Mouse (Mus musculus): ENCODE data around the gene Oaz1. TPM values are rescaled to one million over a fixed set of nuclear protein-coding genes. Genes with fewer than 3 reads are reported as not detected.

Gene Oaz1
- polyA plus RNA-seq, 1 experiment from 2014 or later, result 2,086 TPM

DNA sequence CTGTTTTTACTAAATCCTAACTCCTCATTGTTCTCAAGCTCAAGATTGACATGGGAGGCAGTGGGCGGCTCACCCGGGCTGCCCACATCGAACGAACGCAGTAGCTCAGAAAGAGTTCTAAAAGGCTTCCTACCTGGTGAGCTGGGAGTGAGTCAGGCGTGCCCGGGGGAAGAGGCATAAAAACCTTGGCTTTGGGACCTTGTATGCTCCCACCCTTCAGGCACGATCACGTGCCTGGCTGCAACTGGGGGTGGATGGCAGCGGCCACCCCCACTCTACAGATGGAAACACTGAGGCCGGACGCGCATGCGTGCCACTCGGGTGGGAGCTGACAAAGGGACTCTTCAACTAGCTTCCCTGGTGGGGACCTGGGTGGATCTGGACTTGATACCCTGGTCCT, 15.9 kb downstream of the Oaz1 start:
- Histone ChIP-seq H3K27ac (ENCODE audit: low read length) (no peak overlapping the region), H3K9ac (replicated peaks; ENCODE audit: low read length) (no peak overlapping the region), H3K27me3 (ENCODE audit: insufficient read depth, low read length) (peaks cover 37% of the 10 kb centered on the region), H3K4me3 (ENCODE audit: low read length) (no peak overlapping the region), H3K9me3 (ENCODE audit: low read length) (no peaks in the 10 kb centered on the region), H3K4me2 (replicated peaks; ENCODE audit: low read depth, low read length) (no peak overlapping the region), H3K4me1 (ENCODE audit: insufficient read depth, low read length) (peaks cover 11% of the 10 kb centered on the region; the same call in 1 of the 2 replicates), H3K36me3 (ENCODE audit: insufficient read depth, low read length) (no peaks in the 10 kb centered on the region)
- WGBS, result 80% methylated on average over 15 of the region's 15 CpGs
- no peak for ATAC-seq (ENCODE audit: low FRiP score, low TSS enrichment)

DNA sequence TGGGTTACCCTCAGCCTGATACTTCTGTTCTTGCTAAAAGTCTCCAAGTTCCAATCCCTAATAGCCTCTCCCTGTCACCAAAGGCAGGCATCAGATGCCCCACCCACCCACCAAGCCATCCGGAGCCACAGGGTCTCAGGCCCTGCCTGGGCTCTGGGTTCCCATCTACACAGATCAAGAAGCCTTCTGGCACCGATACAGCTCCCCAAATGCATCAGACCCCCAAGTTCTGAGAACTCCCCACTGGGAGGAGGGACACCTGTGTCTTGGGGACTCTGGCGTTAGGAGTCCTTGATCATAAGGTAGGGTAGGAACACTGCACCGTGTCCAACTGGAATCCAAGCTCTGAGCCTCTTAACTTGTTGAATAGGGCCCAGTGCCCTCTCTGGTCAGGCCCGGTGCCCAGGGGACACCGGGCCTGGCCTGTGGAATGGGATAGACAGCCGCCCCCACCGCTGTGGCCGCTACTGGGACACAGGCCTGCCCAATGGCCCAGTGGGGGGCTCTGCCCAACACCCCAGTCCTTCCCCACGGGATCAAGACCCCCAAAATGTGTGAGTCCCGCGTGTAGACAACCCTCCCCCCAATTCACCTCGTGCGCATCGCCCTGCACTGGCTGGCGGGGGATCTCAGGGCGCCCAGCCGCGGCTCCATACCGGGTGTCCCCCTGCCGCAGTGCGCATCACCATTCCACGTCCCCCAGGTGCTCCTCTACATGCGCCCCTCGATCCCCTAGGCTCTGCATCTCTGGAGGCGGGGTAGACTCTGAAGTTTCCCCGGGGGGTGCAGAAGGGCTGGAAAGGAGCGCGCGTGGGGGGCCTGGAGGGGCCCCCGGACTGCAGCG, 16.9 kb downstream of the Oaz1 start:
- no peak for ATAC-seq (ENCODE audit: low FRiP score, low TSS enrichment)
- H3K4me3 ChIP-seq (ENCODE audit: low read length), result peak overlapping the region; percentile 46
- H3K27me3 ChIP-seq (ENCODE audit: insufficient read depth, low read length), result peaks cover 37% of the 10 kb centered on the region
- H3K4me2 ChIP-seq (replicated peaks; ENCODE audit: low read depth, low read length), result peak overlapping the region; percentile 63
- peak overlapping the region; percentile 61 for H3K9ac ChIP-seq (replicated peaks; ENCODE audit: low read length)
- WGBS, result 10% methylated on average over 32 of the region's 32 CpGs
- H3K9me3 ChIP-seq (ENCODE audit: low read length), result no peaks in the 10 kb centered on the region
- no peaks in the 10 kb centered on the region for H3K36me3 ChIP-seq (ENCODE audit: insufficient read depth, low read length)
- H3K4me1 ChIP-seq (ENCODE audit: insufficient read depth, low read length), result peaks cover 11% of the 10 kb centered on the region; the same call in 1 of the 2 replicates
- no peak overlapping the region for H3K27ac ChIP-seq (ENCODE audit: low read length)

DNA sequence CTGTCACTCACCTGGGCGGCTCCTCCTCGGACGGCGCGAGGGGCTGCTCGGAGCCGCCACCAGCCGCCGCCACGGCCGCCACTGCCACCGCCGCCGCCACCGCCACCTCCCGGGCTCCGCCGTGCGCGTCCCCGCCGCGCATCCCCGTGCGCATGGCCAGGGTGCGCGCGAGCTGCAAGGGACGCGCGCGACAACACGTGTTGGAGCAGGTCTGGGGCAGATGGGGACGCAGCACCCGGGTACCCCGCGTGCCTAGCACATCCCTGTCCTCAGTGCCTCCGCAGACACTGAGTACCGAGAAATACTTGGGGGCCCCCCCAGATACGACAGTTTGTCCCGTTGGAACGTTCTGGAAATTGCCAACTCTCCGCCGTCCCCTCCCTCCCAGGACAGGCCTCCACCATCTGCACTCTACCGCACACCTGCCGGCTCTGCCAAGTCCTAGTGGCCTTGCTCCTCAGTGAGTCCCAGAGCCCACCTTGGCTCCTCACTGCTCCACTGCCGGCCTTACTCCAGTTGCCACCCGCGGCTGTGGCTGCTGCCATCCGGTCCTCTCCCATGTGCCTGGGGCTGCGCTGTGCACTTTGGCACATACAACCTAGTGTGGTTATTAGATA, 17.6 kb downstream of the Oaz1 start, which contains the start of gene Lingo3:
Gene Lingo3 (minus strand): TSS at position 109 of the 617 bp plus-strand sequence.
- Histone ChIP-seq H3K4me3 (ENCODE audit: low read length) (peak within 1 kb of the TSS; percentile 46), H3K4me2 (replicated peaks; ENCODE audit: low read depth, low read length) (peak within 1 kb of the TSS; percentile 63), H3K9me3 (ENCODE audit: low read length) (no peaks in the 10 kb centered on the region), H3K27ac (ENCODE audit: low read length) (no peak within 1 kb of the TSS), H3K36me3 (ENCODE audit: insufficient read depth, low read length) (no peaks in the 10 kb centered on the region), H3K4me1 (ENCODE audit: insufficient read depth, low read length) (peaks cover 11% of the 10 kb centered on the region; the same call in 1 of the 2 replicates), H3K27me3 (ENCODE audit: insufficient read depth, low read length) (peaks cover 37% of the 10 kb centered on the region), H3K9ac (replicated peaks; ENCODE audit: low read length) (peak within 1 kb of the TSS; percentile 61)
- 4% methylated on average over 51 of the region's 51 CpGs for WGBS
- ATAC-seq (ENCODE audit: low FRiP score, low TSS enrichment), result no peak

DNA sequence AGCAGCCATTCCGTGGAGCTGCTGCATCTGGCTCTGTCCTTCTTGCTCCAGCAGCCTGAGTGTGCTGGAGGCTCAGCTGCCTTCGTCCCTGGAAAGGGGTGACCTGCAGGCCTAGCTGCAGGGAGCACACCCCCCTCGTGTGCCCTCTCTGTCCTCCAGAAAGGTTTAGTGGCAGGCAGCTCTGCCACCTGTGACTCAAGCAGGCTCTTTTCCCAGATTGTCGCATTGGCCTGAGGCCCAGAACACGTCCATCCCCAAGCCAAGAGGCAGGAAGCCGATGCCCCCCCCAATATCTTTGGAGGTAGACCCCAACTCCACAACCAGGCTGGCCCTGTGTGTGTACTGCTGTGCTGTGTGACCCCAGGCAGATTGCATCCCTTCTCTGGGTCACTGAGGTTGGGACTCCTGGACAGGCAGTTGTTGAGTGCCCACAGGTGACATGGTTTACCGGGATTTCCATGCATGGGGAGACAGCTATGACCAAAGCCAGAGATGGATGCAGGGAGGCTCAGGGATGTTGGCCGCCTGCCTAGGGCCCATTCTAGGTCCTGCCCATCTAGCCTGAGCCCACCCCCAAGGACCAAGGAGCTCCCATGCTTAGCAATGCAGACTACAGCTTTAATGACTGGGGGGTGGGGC, 18.7 kb downstream of the Oaz1 start:
- peaks cover 11% of the 10 kb centered on the region; the same call in 1 of the 2 replicates for H3K4me1 ChIP-seq (ENCODE audit: insufficient read depth, low read length)
- no peak overlapping the region for H3K4me2 ChIP-seq (replicated peaks; ENCODE audit: low read depth, low read length)
- ATAC-seq (ENCODE audit: low FRiP score, low TSS enrichment), result no peak
- H3K9ac ChIP-seq (replicated peaks; ENCODE audit: low read length), result no peak overlapping the region
- H3K27ac ChIP-seq (ENCODE audit: low read length), result no peak overlapping the region
- 56% methylated on average over 8 of the region's 8 CpGs for WGBS
- no peaks in the 10 kb centered on the region for H3K9me3 ChIP-seq (ENCODE audit: low read length)
- peaks cover 37% of the 10 kb centered on the region for H3K27me3 ChIP-seq (ENCODE audit: insufficient read depth, low read length)
- no peaks in the 10 kb centered on the region for H3K36me3 ChIP-seq (ENCODE audit: insufficient read depth, low read length)
- no peak overlapping the region for H3K4me3 ChIP-seq (ENCODE audit: low read length)

DNA sequence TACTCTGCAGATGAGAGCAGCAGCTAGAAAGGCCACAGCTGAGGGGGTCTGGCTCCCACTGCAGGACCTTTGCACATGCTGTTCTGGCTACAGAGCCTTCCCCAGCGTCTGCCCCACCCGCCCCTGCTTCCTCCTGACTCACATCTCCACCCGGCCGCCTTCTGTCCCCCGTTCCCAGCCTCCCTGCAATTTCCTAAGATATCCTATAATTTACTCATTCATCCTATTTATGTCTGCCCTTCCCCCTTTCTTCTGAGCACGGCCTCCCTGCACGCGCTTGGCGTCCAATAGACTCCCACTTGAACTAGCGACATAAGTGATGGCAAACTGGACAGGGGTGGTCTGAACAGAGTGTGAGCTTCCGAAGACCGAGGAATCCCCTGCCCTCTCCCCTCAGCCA, 19.3 kb downstream of the Oaz1 start:
- Histone ChIP-seq H3K27me3 (ENCODE audit: insufficient read depth, low read length) (peaks cover 37% of the 10 kb centered on the region), H3K4me3 (ENCODE audit: low read length) (no peak overlapping the region), H3K4me1 (ENCODE audit: insufficient read depth, low read length) (peaks cover 11% of the 10 kb centered on the region; the same call in 1 of the 2 replicates), H3K36me3 (ENCODE audit: insufficient read depth, low read length) (no peaks in the 10 kb centered on the region), H3K27ac (ENCODE audit: low read length) (no peak overlapping the region), H3K4me2 (replicated peaks; ENCODE audit: low read depth, low read length) (no peak overlapping the region), H3K9me3 (ENCODE audit: low read length) (no peaks in the 10 kb centered on the region), H3K9ac (replicated peaks; ENCODE audit: low read length) (no peak overlapping the region)
- 65% methylated on average over 12 of the region's 12 CpGs for WGBS
- ATAC-seq (ENCODE audit: low FRiP score, low TSS enrichment), result no peak

DNA sequence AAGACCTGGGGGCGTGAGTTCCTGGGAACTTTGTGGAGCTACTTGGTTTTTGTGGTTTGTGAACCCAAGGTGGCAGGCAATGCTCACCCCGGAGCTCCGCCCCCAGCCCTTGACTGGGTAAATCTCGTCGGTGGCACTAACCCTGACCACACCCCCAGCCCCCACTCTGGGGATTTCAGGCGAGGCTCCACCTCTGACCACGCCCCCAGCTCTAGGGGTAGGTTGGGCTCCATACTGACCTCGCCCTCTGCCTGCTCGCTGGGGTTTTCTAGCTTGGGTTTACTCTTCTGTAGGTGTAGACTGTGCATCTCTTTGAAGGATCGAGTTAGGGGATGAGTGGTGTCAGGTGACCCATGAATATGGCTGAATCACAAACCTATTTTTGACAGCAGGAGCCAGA, 22.1 kb downstream of the Oaz1 start:
- WGBS, result 8% methylated on average over 10 of the region's 10 CpGs
- Histone ChIP-seq H3K4me1 (ENCODE audit: insufficient read depth, low read length) (peaks cover 9% of the 10 kb centered on the region; the same call in 1 of the 2 replicates), H3K9ac (replicated peaks; ENCODE audit: low read length) (no peak overlapping the region), H3K27me3 (ENCODE audit: insufficient read depth, low read length) (peaks cover 20% of the 10 kb centered on the region), H3K9me3 (ENCODE audit: low read length) (no peaks in the 10 kb centered on the region), H3K36me3 (ENCODE audit: insufficient read depth, low read length) (peaks cover 21% of the 10 kb centered on the region; the same call in 1 of the 2 replicates), H3K27ac (ENCODE audit: low read length) (no peak overlapping the region), H3K4me3 (ENCODE audit: low read length) (no peak overlapping the region), H3K4me2 (replicated peaks; ENCODE audit: low read depth, low read length) (no peak overlapping the region)
- peak; percentile 17; the same call in 1 of the 2 replicates for ATAC-seq (ENCODE audit: low FRiP score, low TSS enrichment)

DNA sequence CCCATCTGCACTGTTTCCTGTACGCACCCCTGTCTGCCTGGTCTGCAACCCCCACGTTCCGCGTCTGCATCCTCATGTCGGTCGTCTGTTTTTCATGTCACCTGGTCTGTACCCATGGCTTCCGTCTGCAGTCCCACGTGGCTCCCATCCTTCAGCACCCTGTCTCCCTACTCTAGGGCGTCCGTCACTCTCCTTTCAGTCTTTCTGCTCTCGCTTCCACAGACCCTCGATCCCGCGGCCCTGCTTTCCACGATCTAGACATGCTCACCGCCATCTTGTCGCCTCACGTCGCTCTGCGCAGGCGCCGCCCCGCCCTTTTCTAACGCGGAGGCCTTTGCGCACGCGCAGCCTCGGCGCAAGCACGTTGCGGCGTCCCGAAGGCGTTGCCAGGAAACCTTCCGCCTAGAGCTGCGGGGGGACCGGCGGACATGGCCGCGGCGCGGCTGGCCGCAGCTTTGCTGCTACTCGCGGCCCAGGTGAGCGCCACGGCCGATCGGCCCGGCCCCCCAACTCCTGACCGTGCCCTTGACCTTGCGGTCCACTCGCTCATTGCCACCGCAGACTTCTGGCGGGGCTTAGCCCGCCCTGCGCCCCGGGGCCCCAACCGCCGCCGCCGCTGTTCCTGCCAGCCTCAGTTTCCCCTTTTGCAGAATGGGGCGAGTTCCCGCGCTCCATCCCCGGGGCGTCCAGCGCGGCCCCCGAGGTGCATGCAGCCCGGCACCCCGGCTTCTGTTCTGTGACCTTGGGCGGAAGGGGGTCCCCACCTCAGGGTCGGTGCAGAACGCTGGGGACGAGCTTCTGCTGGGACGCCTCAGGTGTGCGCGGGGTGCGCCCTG, 28.7 kb downstream of the Oaz1 start, which contains the start of the genes Lsm7 and Sppl2b:
Gene Lsm7 (minus strand): TSS at position 297 of the 836 bp plus-strand sequence.
Gene Sppl2b (plus strand): TSS at position 363 of the 836 bp plus-strand sequence.
- no peaks in the 10 kb centered on the region for H3K27me3 ChIP-seq (ENCODE audit: insufficient read depth, low read length)
- H3K27ac ChIP-seq (ENCODE audit: low read length), result peak within 1 kb of the TSS; percentile 34; the same call in 1 of the 2 replicates
- H3K4me1 ChIP-seq (ENCODE audit: insufficient read depth, low read length), result peaks cover 22% of the 10 kb centered on the region
- H3K9ac ChIP-seq (replicated peaks; ENCODE audit: low read length), result peak within 1 kb of the TSS; percentile 94
- no peaks in the 10 kb centered on the region for H3K9me3 ChIP-seq (ENCODE audit: low read length)
- peaks cover 21% of the 10 kb centered on the region; the same call in 1 of the 2 replicates for H3K36me3 ChIP-seq (ENCODE audit: insufficient read depth, low read length)
- WGBS, result under 1% methylated on average over 81 of the region's 81 CpGs
- H3K4me3 ChIP-seq (ENCODE audit: low read length), result peak within 1 kb of the TSS; percentile 76
- H3K4me2 ChIP-seq (replicated peaks; ENCODE audit: low read depth, low read length), result peak within 1 kb of the TSS; percentile 99
- peak; percentile 84 for ATAC-seq (ENCODE audit: low FRiP score, low TSS enrichment)

DNA sequence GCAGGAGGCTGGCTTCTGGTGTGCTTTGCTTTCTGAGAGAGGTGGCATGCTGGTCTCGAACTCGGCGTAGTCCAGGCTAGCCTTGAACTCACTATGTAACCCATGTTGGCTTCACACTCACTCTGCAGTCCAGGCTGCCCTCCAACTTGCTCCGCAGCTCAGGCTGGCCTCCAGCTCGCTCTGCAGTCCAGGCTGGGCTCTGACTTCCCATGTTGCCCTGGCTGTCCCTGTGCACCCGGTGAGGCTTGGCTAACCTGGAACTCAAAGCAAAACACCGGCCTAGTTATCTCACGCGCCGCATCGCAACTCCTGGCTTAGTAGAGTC, 29.3 kb downstream of the Oaz1 start:
- H3K9me3 ChIP-seq (ENCODE audit: low read length), result no peaks in the 10 kb centered on the region
- H3K27me3 ChIP-seq (ENCODE audit: insufficient read depth, low read length), result no peaks in the 10 kb centered on the region
- peaks cover 22% of the 10 kb centered on the region for H3K4me1 ChIP-seq (ENCODE audit: insufficient read depth, low read length)
- 0 out of 2 replicates have a peak, but pooled peaks have one; percentile 7 for ATAC-seq (ENCODE audit: low FRiP score, low TSS enrichment)
- H3K36me3 ChIP-seq (ENCODE audit: insufficient read depth, low read length), result peaks cover 21% of the 10 kb centered on the region; the same call in 1 of the 2 replicates
- H3K9ac ChIP-seq (replicated peaks; ENCODE audit: low read length), result peak overlapping the region; percentile 94
- 22% methylated on average over 11 of the region's 11 CpGs for WGBS
- H3K4me2 ChIP-seq (replicated peaks; ENCODE audit: low read depth, low read length), result peak overlapping the region; percentile 99
- peak overlapping the region; percentile 76 for H3K4me3 ChIP-seq (ENCODE audit: low read length)
- H3K27ac ChIP-seq (ENCODE audit: low read length), result no peak overlapping the region

DNA sequence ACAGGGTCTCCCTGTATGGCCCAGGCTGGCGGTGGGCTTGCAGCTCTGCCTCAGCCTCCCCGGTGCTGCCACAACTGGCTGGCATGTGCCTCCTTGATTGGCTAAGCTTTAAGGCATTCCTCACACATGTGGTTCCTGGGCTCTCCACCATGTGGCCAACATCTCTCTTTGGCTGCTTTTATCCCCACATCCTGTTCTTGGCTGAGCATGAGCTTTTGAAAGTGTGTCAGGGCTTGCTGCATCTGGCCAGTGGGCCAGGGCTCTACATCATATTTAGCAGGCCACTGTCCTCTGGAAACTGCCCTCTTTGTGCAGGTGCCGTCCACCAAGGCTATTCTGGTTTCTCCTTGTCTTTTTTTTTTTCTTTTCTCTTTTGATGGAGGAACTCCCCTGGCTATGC, 29.8 kb downstream of the Oaz1 start:
- no peaks in the 10 kb centered on the region for H3K9me3 ChIP-seq (ENCODE audit: low read length)
- 59% methylated on average over 3 of the region's 3 CpGs for WGBS
- H3K4me1 ChIP-seq (ENCODE audit: insufficient read depth, low read length), result peaks cover 22% of the 10 kb centered on the region
- H3K4me2 ChIP-seq (replicated peaks; ENCODE audit: low read depth, low read length), result peak overlapping the region; percentile 99
- peak overlapping the region; percentile 94; the same call in 1 of the 2 replicates for H3K9ac ChIP-seq (replicated peaks; ENCODE audit: low read length)
- H3K27ac ChIP-seq (ENCODE audit: low read length), result no peak overlapping the region
- no peaks in the 10 kb centered on the region for H3K27me3 ChIP-seq (ENCODE audit: insufficient read depth, low read length)
- ATAC-seq (ENCODE audit: low FRiP score, low TSS enrichment), result no peak
- peaks cover 17% of the 10 kb centered on the region; the same call in 1 of the 2 replicates for H3K36me3 ChIP-seq (ENCODE audit: insufficient read depth, low read length)
- H3K4me3 ChIP-seq (ENCODE audit: low read length), result no peak overlapping the region; the same call in 1 of the 2 replicates

Data from kidney, embryonic 16.5 days (tissue).